Mouse (Mus musculus) limb, embryonic 13.5 days (tissue): Measurements from ENCODE around the gene Iqcj. TPM values are rescaled to one million over a fixed set of nuclear protein-coding genes. Genes with fewer than 3 reads are reported as not detected.

Experiments used
- ATAC-seq: fragments of 200-750 bp; cut with Nextera tagmentation; 2 replicates; pipeline ENCODE4 v1.8.0; 2017; ENCODE audit warnings: low read depth, moderate number of reproducible peaks, moderate TSS enrichment; ENCODE audit not compliant: low FRiP score
- H3K27ac ChIP-seq: fragments of 300-500 bp; sonication (generic); 2 replicates; pipeline ENCODE4 v1.5.1; 2015; ENCODE audit warnings: inconsistent platforms, mild to moderate bottlenecking, moderate library complexity
- H3K27me3 ChIP-seq: fragments of 300-500 bp; sonication (generic); 2 replicates; pipeline ENCODE4 v1.6.1; 2015; ENCODE audit warnings: mild to moderate bottlenecking, inconsistent platforms
- H3K36me3 ChIP-seq: fragments of 300-500 bp; sonication (generic); 2 replicates; pipeline ENCODE4 v1.6.1; 2015; ENCODE audit warnings: inconsistent platforms, mild to moderate bottlenecking, moderate library complexity
- H3K4me1 ChIP-seq: fragments of 300-500 bp; sonication (generic); 2 replicates; pipeline ENCODE4 v1.6.1; 2015; ENCODE audit warnings: inconsistent platforms
- H3K4me2 ChIP-seq: fragments of 300-500 bp; sonication (generic); replicated peaks from 2 replicates; pipeline ENCODE4 v1.6.1; 2015; ENCODE audit warnings: inconsistent platforms, mild to moderate bottlenecking, moderate library complexity
- H3K4me3 ChIP-seq: fragments of 300-500 bp; sonication (generic); 2 replicates; pipeline ENCODE4 v1.5.1; 2015; ENCODE audit warnings: moderate library complexity, mild to moderate bottlenecking, inconsistent platforms
- H3K9ac ChIP-seq: fragments of 300-500 bp; sonication (generic); 2 replicates; pipeline ENCODE4 v1.6.1; 2015; ENCODE audit warnings: mild to moderate bottlenecking, inconsistent platforms
- H3K9me3 ChIP-seq: fragments of 300-500 bp; sonication (generic); 2 replicates; pipeline ENCODE4 v1.6.1; 2016; ENCODE audit warnings: inconsistent platforms
- WGBS: fragments of 180-500 bp; shearing (Covaris S2); methylation state at CpG from one replicate; pipeline ENCODE4 v1.1.7; 2015; 5-methylcytosine and 5-hydroxymethylcytosine counted together
- polyA plus RNA-seq: library from polyadenylated mRNA; unstranded; fragments of >200 nt; fragmentation: Nextera tagmentation; extraction: Ambion mirVana; gene quantifications from 2 replicates; pipeline ENCODE4 v1.2.1, GENCODE M21; 2015

Iqcj gene
- polyA plus RNA-seq, 1 experiment from 2014 or later = 0.11 TPM

GRCm38 (mm10) chr3:67960133-67960532, 68.1 kb downstream of the Iqcj start:
- no peak overlapping the region for H3K27ac ChIP-seq
- 39% methylated on average over 3 of the region's 3 CpGs for WGBS
- 0 out of 2 replicates have a peak, but pooled peaks cover 5% of the 10 kb centered on the region for H3K4me1 ChIP-seq
- no peak for ATAC-seq
- no peaks in the 10 kb centered on the region for H3K36me3 ChIP-seq
- no peak overlapping the region for H3K9ac ChIP-seq
- 0 out of 2 replicates have a peak, but pooled peaks cover 2% of the 10 kb centered on the region for H3K27me3 ChIP-seq
- H3K4me3 ChIP-seq = no peak overlapping the region
- H3K4me2 ChIP-seq = no peak overlapping the region
- no peaks in the 10 kb centered on the region for H3K9me3 ChIP-seq

- Histone ChIP-seq H3K9ac (no peak overlapping the region), H3K4me2 (no peak overlapping the region), H3K36me3 (no peaks in the 10 kb centered on the region), H3K27me3 (0 out of 2 replicates have a peak, but pooled peaks cover 2% of the 10 kb centered on the region), H3K27ac (no peak overlapping the region), H3K9me3 (no peaks in the 10 kb centered on the region), H3K4me3 (no peak overlapping the region), H3K4me1 (0 out of 2 replicates have a peak, but pooled peaks cover 5% of the 10 kb centered on the region)
- no peak for ATAC-seq
These were observed 68.7 kb downstream of the Iqcj start for GRCm38 (mm10) chr3:67960727-67961126.

GRCm38 (mm10) chr3:67961934-67962639, 70.1 kb downstream of the Iqcj start:
- 0 out of 2 replicates have a peak, but pooled peaks cover 5% of the 10 kb centered on the region for H3K4me1 ChIP-seq
- no peaks in the 10 kb centered on the region for H3K9me3 ChIP-seq
- H3K27ac ChIP-seq = no peak overlapping the region
- H3K4me2 ChIP-seq = no peak overlapping the region
- H3K27me3 ChIP-seq = no peaks in the 10 kb centered on the region
- no peak overlapping the region for H3K9ac ChIP-seq
- 89% methylated on average over 6 of the region's 6 CpGs for WGBS
- no peak for ATAC-seq
- no peaks in the 10 kb centered on the region for H3K36me3 ChIP-seq
- H3K4me3 ChIP-seq = no peak overlapping the region

- Histone ChIP-seq H3K4me1 (no peaks in the 10 kb centered on the region), H3K9me3 (0 out of 2 replicates have a peak, but pooled peaks cover 6% of the 10 kb centered on the region), H3K27me3 (no peaks in the 10 kb centered on the region), H3K4me2 (no peak overlapping the region), H3K36me3 (no peaks in the 10 kb centered on the region), H3K4me3 (no peak overlapping the region), H3K9ac (no peak overlapping the region), H3K27ac (no peak overlapping the region)
- WGBS = 87% methylated on average over 2 of the region's 2 CpGs
- ATAC-seq = no peak
These were observed 82.4 kb downstream of the Iqcj start for GRCm38 (mm10) chr3:67974340-67974998.

- Histone ChIP-seq H3K9me3 (no peaks in the 10 kb centered on the region), H3K4me2 (no peak overlapping the region), H3K9ac (no peak overlapping the region), H3K4me3 (no peak overlapping the region), H3K27me3 (no peaks in the 10 kb centered on the region), H3K4me1 (no peaks in the 10 kb centered on the region), H3K36me3 (no peaks in the 10 kb centered on the region), H3K27ac (no peak overlapping the region)
- no peak for ATAC-seq
- WGBS = 78% methylated on average over 1 of the region's 1 CpGs
These were observed 88.0 kb downstream of the Iqcj start for GRCm38 (mm10) chr3:67980006-67980405.

- H3K9ac ChIP-seq = no peak overlapping the region
- ATAC-seq = no peak
- H3K36me3 ChIP-seq = no peaks in the 10 kb centered on the region
- no peak overlapping the region for H3K4me3 ChIP-seq
- WGBS = 44% methylated on average over 12 of the region's 12 CpGs
- H3K27me3 ChIP-seq = no peaks in the 10 kb centered on the region; the same call in 1 of the 2 replicates
- H3K9me3 ChIP-seq = no peaks in the 10 kb centered on the region
- H3K4me2 ChIP-seq = no peak overlapping the region
- H3K27ac ChIP-seq = no peak overlapping the region
- H3K4me1 ChIP-seq = no peaks in the 10 kb centered on the region
These were observed 91.3 kb downstream of the Iqcj start for GRCm38 (mm10) chr3:67983329-67983728.

GRCm38 (mm10) chr3:68002415-68002814, 110.4 kb downstream of the Iqcj start:
- no peaks in the 10 kb centered on the region for H3K9me3 ChIP-seq
- H3K9ac ChIP-seq = no peak overlapping the region
- no peak overlapping the region for H3K4me3 ChIP-seq
- no peaks in the 10 kb centered on the region for H3K27me3 ChIP-seq
- no peaks in the 10 kb centered on the region for H3K36me3 ChIP-seq
- no peaks in the 10 kb centered on the region for H3K4me1 ChIP-seq
- no peak overlapping the region for H3K4me2 ChIP-seq
- 82% methylated on average over 4 of the region's 4 CpGs for WGBS
- H3K27ac ChIP-seq = no peak overlapping the region
- ATAC-seq = no peak

- Histone ChIP-seq H3K9me3 (no peaks in the 10 kb centered on the region), H3K9ac (no peak overlapping the region), H3K4me1 (no peaks in the 10 kb centered on the region), H3K4me3 (no peak overlapping the region), H3K4me2 (no peak overlapping the region), H3K27me3 (no peaks in the 10 kb centered on the region), H3K27ac (no peak overlapping the region), H3K36me3 (no peaks in the 10 kb centered on the region)
- no peak for ATAC-seq
These were observed 120.3 kb downstream of the Iqcj start for GRCm38 (mm10) chr3:68012342-68012741.

GRCm38 (mm10) chr3:68015786-68016185, 123.8 kb downstream of the Iqcj start:
- WGBS = 47% methylated on average over 1 of the region's 1 CpGs
- no peak overlapping the region for H3K9ac ChIP-seq
- no peak overlapping the region for H3K4me2 ChIP-seq
- no peaks in the 10 kb centered on the region for H3K4me1 ChIP-seq
- ATAC-seq = no peak
- H3K36me3 ChIP-seq = no peaks in the 10 kb centered on the region
- H3K9me3 ChIP-seq = no peaks in the 10 kb centered on the region
- H3K27ac ChIP-seq = no peak overlapping the region
- no peaks in the 10 kb centered on the region for H3K27me3 ChIP-seq
- H3K4me3 ChIP-seq = no peak overlapping the region

GRCm38 (mm10) chr3:68019401-68019800, 127.4 kb downstream of the Iqcj start:
- 68% methylated on average over 4 of the region's 4 CpGs for WGBS
- ATAC-seq = no peak
- Histone ChIP-seq H3K27me3 (no peaks in the 10 kb centered on the region), H3K4me2 (no peak overlapping the region), H3K4me3 (no peak overlapping the region), H3K36me3 (no peaks in the 10 kb centered on the region), H3K9ac (no peak overlapping the region), H3K9me3 (no peaks in the 10 kb centered on the region), H3K4me1 (no peaks in the 10 kb centered on the region), H3K27ac (no peak overlapping the region)

- Histone ChIP-seq H3K9me3 (no peaks in the 10 kb centered on the region), H3K36me3 (no peaks in the 10 kb centered on the region), H3K9ac (no peak overlapping the region), H3K27ac (no peak overlapping the region), H3K4me1 (peaks cover 8% of the 10 kb centered on the region), H3K27me3 (0 out of 2 replicates have a peak, but pooled peaks cover 4% of the 10 kb centered on the region), H3K4me2 (no peak overlapping the region), H3K4me3 (no peak overlapping the region)
- WGBS = 30% methylated on average over 3 of the region's 3 CpGs
- no peak for ATAC-seq
These were observed 144.1 kb downstream of the Iqcj start for GRCm38 (mm10) chr3:68036097-68036496.

- no peaks in the 10 kb centered on the region for H3K9me3 ChIP-seq
- no peak overlapping the region for H3K27ac ChIP-seq
- WGBS = 92% methylated on average over 2 of the region's 2 CpGs
- ATAC-seq = no peak
- H3K4me3 ChIP-seq = no peak overlapping the region
- H3K9ac ChIP-seq = no peak overlapping the region
- H3K4me1 ChIP-seq = no peaks in the 10 kb centered on the region
- H3K27me3 ChIP-seq = peaks cover 26% of the 10 kb centered on the region
- no peak overlapping the region for H3K4me2 ChIP-seq
- no peaks in the 10 kb centered on the region for H3K36me3 ChIP-seq
These were observed 150.9 kb downstream of the Iqcj start for GRCm38 (mm10) chr3:68042951-68043350.
